Mouse (Mus musculus): ENCODE measurements around the gene Jup.

Gene Jup

GRCm38 (mm10) chr11:100408076-100408834, 10.7 kb upstream of the Jup start:
- peak in 1 of 2 experiments; percentile 57 for DNase-seq (ENCODE audit: low spot score in 2 of 2)

GRCm38 (mm10) chr11:100406995-100407705, 9.6 kb upstream of the Jup start:
- DNase-seq (ENCODE audit: low spot score in 2 of 2), result no peak

GRCm38 (mm10) chr11:100406273-100406672, 8.7 kb upstream of the Jup start:
- no peak for DNase-seq (ENCODE audit: low spot score in 2 of 2)

- no peak for DNase-seq (ENCODE audit: low spot score in 2 of 2)
Measured at GRCm38 (mm10) chr11:100404456-100405074, 7.0 kb upstream of the Jup start.

- no peak for DNase-seq (ENCODE audit: low spot score in 2 of 2)
Measured at GRCm38 (mm10) chr11:100403445-100404134, 6.0 kb upstream of the Jup start.

GRCm38 (mm10) chr11:100402682-100403081, 5.1 kb upstream of the Jup start:
- DNase-seq (ENCODE audit: low spot score in 2 of 2), result no peak

GRCm38 (mm10) chr11:100402240-100402639, 4.7 kb upstream of the Jup start:
- no peak for DNase-seq (ENCODE audit: low spot score in 2 of 2)

GRCm38 (mm10) chr11:100400842-100401241, 3.3 kb upstream of the Jup start:
- no peak for DNase-seq (ENCODE audit: low spot score in 2 of 2)

- no peak for DNase-seq (ENCODE audit: low spot score in 2 of 2)
Measured at GRCm38 (mm10) chr11:100399727-100400538, 2.4 kb upstream of the Jup start.

- no peak for DNase-seq (ENCODE audit: low spot score in 2 of 2)
Measured at GRCm38 (mm10) chr11:100399320-100399719, 1.8 kb upstream of the Jup start.

- DNase-seq (ENCODE audit: low spot score in 2 of 2), result no peak
Measured at GRCm38 (mm10) chr11:100398517-100398916, 954 bp upstream of the Jup start.

GRCm38 (mm10) chr11:100396886-100397599, 520 bp downstream of the Jup start:
- DNase-seq (ENCODE audit: low spot score in 2 of 2), result no peak

- no peak for DNase-seq (ENCODE audit: low spot score in 2 of 2)
Measured at GRCm38 (mm10) chr11:100395861-100396631, 1.5 kb downstream of the Jup start.

GRCm38 (mm10) chr11:100395200-100395599, 2.4 kb downstream of the Jup start:
- DNase-seq (ENCODE audit: low spot score in 2 of 2), result no peak

GRCm38 (mm10) chr11:100394353-100395074, 3.0 kb downstream of the Jup start:
- no peak for DNase-seq (ENCODE audit: low spot score in 2 of 2)

- DNase-seq (ENCODE audit: low spot score in 2 of 2), result no peak
Measured at GRCm38 (mm10) chr11:100393733-100394132, 3.8 kb downstream of the Jup start.

GRCm38 (mm10) chr11:100392958-100393357, 4.6 kb downstream of the Jup start:
- DNase-seq (ENCODE audit: low spot score in 2 of 2), result no peak

GRCm38 (mm10) chr11:100391884-100392345, 5.6 kb downstream of the Jup start:
- DNase-seq (ENCODE audit: low spot score in 2 of 2), result no peak
